Mouse (Mus musculus) adrenal gland, postnatal 14 days (tissue): Measurements from ENCODE around the gene Cdk19. TPM values are rescaled to one million over a fixed set of nuclear protein-coding genes. Genes with fewer than 3 reads are reported as not detected.

ENCODE experiments used
- DNase-seq: peaks from one replicate; pipeline ENCODE4 v3.0.0; 2021; ENCODE audit warnings: mixed read lengths
- total RNA-seq: library from RNA; stranded (reverse); gene quantifications from 2 replicates; pipeline ENCODE4 v1.2.3, GENCODE M21; 2021

Gene Cdk19
- total RNA-seq, 1 experiment from 2014 or later = 10.9 TPM

DNA sequence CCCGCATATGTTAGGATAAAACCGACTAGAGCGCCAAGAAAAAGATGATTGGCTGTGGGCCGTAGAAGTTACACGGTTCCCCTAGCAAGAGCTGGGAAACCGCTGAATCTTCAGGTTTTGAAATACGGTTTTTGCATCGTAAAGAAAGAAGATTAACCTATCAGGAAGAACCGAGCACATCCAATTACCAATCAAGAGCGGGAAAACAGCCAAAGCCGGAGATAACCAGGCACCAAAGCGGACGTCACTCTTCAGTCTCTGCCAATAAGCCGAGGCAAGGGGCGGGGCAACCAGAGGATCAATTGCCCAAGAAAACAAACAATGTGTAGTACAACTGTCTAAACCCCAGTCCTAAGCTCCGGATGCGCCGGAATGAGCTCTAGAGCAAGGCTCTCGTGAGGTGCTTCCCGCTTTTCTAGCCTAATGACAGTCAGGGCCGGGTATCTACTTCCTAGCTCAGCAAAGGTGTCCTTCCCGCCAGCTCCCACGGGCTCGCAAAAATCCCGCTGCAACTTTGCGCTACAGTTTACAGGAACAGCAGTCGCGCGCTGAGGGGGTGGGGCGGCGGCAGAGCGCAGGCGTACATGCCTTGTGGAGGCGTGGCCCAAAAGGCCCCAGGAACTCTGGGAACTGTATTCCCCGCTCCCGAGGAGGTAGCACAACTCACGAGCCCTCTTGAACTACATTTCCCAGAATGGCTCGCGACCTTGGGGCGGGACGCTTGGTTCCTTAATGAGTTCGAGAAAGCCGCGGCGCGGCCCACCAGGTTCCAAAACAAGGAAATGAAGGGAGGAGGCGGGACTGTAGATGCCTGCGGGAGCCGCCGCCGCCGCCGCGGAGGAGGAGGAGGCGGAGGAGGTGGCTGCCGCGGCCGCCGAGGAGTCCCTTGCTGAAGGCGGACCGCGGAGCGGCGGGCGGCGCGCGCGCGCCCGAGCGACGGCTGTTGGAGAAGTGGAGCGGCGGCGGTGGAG lies 9.5 kb downstream of the Cdk19 start:
- peak; percentile 98 for DNase-seq

DNA sequence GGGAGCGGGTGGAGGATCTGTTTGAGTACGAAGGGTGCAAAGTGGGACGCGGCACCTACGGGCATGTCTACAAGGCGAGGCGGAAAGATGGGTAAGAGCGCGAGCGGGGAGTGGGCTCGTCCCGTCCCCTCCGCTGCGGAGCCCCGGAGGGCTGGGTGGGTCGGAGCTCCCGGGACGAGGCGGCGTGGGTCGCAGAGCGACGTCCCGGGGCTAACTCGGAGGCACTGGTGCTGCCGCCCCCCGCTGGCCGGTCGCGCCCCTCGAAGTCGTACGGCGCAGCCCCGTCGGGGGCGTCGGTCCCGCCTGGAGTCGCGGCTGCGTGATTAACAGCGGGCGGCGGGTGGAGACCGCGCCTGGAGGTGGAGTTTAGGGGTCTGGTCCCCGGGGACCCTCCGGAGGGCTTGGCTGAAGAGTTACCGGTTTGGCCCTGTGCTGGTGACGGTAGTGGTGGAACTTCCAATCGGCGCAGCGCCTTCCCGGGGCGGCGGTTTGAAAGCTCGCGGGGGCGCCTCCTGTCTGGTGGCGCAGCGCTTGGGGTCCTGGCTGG lies 10.3 kb downstream of the Cdk19 start:
- peak; percentile 75 for DNase-seq

DNA sequence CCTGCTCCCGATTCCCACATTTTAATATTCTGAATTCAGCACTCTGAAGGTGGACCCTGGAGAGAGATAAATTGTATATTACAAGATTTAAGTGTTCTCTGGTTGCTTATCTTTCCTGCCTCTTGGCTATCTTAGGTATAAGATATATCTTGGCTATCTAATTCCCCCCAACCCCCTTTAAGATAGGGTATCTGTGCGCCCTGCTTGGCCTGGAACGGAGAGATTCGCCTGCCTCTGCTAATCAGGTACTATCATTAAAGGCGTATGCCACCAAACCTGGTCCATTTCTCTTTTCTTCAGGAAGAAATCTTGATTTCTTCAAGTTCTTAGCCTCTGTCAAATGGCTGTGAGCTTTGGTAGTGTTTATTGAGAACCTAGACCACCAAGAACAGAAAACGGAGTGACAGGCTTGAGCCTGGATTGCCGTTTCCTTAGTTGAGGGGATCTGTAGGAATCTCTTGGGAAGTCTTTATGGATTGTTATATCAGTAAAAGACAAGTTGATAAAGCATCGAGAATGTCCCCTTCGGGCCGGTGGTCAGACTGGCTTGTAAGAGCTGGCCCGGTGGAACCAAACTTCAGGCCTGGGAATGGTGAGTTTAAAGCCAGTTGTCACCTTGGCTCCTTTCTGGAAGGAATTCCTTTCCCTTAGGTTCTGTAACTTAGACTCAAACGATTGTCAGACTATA lies 11.0 kb downstream of the Cdk19 start:
- DNase-seq = no peak

DNA sequence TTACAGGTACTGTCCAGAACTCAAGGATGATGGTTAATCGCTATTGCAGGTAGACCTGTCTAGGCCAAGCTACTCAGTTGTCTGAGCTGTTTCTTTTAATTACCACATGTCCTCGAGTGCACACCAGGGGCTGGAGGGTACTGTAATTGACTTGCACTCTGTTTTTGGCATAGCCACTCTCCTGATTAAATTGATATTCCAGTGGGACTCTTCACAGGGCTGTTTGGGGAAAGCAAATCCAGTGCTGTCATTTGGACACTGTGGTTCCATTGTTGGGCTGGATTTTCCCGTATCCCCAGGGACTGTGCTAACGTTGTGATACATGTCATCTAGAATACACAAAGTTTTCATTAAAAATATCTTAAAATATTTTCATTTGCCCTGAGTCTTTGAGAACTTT lies 11.8 kb downstream of the Cdk19 start:
- DNase-seq = no peak

DNA sequence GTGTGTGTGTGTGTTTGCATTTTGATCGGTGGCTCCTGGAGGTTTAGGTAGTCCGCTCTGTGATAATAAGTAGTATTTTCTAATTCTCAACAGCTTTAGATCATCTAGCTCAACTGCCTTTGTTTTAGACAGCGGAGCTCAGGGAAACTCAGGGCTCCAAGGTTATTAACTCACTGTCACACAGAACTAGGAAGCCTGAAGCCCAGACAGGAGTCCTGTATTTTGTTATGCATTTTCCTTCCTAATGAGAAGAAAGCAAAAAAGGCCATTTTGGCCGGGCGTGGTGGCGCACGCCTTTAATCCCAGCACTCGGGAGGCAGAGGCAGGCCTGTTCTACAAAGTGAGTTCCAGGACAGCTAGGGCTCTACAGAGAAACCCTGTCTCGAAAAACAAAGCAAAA lies 14.7 kb downstream of the Cdk19 start:
- DNase-seq = no peak

DNA sequence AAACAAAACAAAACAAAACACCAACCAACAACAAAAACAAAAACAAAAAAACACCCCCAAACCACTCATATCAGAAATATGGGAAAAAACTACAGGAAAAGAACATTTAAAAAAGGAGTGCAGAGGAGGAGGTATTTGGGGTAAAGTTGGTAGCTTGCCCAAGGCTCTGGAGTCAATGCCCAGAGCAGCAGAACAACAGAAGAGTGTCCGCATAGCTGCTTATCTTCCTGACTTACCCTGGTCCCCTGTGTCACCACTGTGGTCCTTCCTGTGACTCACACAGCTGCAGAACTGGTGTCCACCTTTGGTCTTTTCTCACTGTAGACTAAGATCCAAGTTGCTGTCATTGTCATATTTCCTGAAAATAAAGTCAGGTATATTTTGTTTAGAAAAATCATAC lies 15.2 kb downstream of the Cdk19 start:
- peak; percentile 50 for DNase-seq

DNA sequence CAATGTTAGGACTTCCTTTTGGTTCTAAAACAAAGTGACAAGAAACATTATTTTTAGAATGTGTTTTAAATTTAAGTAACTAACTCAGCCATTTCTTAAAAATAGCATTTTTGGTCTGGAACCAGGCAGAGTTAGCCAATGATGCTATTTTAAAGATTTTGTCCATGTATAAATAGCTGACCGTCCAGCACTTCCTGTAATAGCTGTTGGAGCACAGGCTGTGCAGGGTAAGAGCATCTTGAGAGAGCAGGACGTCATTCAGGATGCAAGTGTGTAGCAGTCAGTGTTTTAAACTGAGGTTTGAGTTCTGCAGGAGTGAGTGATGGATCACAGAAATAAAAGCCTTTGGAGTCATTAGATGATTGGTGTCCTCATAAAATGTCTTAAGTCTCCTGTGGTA lies 18.8 kb downstream of the Cdk19 start:
- DNase-seq = no peak

DNA sequence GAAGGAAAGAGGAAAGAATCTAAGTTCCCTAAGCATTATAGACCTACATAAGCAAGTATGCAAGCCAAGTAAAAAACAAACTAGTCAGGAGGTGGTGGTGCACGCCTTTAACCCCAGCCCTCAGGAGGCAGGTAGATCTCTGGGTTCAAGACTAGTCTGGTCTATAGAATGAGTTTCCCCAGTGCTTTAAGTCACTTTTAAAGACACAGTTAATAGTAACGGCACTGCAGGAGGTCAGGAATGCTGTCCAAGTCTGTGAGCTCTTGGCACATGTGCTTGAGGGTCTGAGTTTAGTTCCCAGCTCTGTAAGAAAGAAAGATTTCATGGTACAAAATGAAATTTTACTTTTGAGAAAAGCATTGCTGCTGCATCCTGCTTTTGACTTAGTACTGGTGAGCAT lies 19.8 kb downstream of the Cdk19 start:
- DNase-seq = no peak

DNA sequence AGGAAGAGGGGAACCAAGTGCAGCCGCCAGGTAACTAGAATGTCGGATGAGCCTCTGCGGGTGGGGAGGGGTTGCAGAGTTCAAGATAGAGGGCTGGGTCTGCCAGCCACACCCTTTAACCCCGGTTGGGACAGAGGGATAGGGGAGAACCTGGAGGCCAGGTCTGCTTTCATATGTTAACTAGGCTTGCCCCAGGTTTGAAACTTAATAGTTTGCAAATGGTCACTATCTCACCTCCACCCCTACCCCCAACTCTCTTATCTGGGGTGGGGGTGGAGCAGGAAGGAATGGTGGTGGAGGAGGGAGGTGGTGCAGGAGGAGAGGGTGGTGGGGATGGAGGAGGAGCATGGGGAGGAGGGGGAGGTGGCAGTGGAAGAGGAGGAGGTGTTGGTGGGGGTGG lies 23.6 kb downstream of the Cdk19 start:
- no peak for DNase-seq

DNA sequence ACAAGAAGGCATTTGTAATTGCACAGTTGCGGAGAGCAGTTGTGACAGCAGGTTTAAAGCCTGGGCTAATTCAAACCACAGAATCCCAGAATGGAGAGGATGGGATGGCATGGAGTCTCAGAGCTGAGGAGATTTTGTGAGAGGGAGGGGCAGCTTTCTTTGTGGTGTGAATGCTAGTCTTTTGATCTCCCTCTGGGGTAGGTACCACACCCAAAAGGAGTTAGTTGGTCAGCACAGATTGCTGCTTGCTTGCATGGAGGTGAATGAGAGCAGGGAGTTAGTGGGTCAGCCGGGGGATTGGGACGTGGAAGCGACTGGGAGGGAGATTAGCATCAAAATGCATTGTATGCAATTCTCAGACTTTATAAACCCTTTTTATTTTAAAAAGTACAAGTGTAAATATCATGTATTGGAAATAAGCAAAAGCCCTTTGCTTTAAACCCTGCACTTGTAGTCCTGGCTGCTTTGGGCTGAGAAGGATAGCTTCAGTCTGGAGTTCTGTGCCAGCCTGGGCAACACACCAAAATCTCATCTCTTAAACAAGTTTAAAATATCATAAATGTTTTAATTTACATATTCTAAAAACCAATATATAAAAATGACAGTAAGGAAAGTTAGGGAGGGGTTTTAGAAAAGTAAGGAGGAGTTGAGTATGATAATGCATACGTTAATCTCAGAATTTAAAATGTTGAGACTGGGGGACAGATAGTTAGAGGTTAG lies 25.4 kb downstream of the Cdk19 start:
- no peak for DNase-seq

DNA sequence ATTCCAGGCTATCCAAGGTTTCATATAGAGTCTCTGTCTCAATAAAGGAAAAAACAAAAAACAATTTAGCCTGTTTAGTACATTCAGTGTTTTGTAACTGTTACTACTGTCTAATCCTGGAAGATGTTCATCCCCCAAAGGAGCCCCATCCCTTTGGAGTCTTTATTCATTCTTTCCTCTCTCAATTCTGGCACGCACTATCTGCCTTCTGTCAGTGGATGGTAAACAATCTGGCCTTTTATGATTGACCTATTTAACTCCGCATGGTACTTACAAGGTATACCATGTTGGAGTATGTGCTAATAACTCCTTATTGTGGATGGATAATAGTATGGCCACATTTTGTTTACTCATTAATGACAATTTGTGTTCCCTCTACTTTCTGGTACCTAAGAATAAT lies 26.6 kb downstream of the Cdk19 start:
- no peak for DNase-seq

DNA sequence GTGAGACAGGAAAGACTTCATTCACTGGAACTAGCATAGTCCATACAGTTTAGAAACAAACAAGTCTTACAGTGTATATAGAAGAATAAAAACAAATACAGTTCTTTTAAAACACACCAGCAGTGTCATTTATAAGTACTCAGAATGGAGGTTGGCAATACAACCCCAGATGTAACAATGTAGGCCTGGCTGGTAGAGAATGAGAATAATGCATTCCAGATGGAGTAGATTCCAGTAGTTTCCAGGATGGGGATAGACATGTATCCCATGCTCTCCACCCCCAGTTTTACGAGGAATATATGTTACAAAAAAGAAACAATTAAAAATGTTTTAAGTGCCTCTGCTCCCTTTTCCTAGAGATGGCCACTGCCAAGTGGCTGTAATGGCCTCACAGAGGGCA lies 29.2 kb downstream of the Cdk19 start:
- DNase-seq = no peak

DNA sequence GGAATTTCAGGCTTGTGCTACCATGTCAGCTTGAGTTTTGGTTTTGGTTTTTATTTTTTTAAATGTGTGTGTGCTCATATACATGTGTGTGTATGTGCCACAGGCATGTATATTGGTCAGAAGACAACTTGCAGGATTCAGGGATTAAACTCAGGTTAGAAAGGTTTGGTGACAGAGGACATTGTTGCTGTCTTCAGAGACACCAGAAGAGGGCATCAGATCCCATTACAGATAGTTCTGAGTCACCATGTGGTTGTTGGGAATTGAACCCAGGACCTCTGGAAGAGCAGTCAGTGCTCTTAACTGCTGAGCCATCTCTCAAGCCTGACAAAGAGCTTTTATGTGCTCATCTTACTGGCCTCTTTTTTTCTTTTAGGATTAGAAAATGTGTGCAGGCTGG lies 30.8 kb downstream of the Cdk19 start:
- no peak for DNase-seq

DNA sequence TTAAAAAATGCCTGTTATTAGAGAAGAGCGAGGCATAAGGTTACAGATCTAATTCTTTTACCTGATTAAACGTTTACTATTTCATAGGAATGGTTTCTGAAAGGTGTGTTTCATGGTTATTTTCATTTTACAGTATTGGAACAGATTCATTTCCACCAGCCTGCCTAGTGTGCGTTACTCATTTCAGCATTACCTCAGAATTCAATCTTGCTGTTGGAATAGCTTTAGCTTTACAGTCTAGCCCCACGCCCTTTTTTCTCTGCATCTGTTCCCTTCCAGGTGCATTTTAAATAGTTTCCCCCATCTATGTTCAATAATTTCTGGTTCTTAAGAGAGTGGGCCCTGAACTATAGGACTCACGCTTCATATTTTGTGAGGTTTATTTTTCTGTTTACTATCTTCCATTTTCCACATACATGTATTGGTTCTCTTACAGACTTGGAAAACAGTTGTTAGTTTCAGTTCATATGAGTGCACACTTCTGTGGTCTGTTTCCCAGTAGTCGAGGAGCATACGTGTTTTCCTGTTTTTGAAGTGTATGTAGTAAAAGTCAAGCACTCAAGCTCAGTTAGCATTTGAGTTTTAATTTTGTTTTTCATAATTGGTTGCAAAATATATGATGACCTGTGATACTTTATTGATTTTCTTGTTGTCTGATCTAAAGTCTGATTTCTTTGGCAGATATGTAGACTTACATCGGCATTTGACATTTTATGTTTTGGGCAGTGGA lies 32.0 kb downstream of the Cdk19 start:
- DNase-seq = no peak

DNA sequence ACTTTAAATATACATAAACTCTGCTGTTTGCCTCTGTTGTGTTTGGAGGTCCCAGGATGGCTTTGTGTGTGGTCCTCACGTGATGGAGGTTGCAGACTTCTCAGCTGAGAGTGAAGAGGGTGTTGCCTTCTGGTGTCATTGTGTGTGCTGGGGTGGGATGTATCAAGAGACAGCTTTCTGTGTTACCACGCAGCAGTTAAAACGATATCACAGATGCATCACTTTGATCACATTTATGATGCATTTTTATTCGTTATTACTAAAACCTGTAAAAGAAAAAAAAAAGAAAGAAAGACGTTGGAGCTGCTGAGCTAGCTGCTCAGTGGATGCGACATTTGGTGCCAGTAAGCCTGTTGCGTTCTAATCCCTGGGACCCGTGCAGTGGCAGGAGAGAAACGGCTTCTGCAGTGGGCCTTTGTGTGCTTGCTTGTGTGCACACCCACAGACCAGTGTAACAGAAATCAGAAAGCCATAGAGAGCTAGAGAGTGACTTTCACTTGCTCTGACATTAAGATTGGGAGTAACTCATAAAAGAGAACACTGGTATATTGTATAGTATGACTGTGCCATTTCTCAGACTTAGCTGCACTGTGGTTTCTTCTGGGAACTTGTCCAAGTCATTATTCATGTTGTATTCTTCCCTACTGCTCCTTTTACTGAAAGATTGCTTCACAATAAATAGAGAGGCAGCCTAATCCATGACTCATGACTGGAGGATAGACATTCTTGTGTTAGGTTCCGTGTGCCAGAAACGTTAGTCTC lies 32.7 kb downstream of the Cdk19 start:
- DNase-seq = no peak

DNA sequence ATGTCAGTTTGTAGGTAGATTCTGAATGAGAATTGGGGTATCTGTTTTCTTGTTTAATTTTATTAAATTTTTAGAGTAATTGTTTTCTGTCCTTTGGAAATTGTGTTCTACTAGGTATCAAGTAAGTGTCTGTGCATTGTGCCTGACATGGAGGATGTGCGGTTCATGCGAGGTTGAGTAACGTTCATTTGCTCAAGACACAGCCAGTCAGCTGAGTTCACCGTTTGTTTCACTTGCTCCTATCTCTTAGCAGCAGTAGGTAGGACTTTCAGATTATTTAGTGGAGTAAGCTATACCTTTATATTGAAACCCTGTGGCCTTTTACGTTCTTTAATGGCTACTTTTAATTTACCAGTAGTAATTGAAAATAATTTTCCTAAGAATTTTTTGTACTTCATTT lies 34.4 kb downstream of the Cdk19 start:
- DNase-seq = no peak

DNA sequence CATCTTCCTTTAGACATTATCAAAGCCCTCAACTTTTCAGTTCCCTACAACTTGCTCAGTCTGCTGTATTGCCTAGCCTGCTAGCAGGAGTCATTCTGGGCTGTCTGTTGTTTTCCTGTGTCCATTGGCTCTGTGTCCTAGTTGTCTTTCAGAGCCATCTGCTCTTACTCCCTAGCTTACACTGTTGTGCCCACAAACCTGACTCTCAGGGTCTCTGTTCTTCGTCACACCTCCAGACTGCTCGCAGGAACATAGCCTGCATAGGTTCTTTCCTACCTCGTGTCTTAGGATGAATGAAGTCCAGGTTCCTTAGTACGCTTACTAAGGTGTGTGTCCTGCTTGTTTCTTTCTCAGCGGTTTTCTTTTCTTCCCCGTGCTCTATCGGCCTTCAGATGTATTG lies 35.5 kb downstream of the Cdk19 start:
- no peak for DNase-seq

DNA sequence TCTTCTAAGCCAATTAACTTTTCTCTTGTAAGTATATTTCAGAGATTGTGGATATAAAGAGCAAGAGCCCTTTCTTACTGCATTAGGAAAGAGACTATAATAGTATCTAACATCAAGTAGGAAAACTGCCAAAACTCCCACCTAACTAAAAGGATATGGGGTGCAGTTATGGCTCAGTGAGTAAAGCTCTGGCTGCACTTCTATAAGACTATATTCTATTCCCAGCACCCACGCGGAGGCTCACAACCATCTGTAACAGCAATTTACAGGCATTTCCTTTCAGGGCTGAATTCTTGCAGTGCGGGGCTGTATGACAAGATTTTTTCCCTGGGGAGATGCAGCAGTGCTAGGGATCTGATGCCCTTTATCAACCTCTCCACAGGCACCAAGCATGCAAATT lies 36.9 kb downstream of the Cdk19 start:
- DNase-seq = no peak

DNA sequence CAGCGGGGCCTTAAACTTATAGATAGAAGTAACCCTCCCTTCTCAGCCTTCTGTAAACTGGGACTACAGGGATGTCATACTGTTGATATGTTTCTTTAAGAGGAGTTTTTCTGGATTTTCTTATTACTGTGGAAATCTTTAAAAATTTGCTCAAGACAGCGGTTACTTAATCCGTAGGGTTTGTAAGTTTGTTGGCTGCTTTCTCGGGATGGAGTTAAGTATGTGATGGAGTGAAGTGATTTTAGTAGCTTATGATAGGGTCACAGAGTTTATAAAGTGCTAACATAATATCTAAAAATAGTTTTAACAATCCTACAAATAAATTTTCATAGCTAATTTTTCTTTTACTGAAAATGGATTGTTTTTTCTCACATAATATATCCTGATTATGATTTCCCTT lies 38.9 kb downstream of the Cdk19 start:
- DNase-seq = no peak

DNA sequence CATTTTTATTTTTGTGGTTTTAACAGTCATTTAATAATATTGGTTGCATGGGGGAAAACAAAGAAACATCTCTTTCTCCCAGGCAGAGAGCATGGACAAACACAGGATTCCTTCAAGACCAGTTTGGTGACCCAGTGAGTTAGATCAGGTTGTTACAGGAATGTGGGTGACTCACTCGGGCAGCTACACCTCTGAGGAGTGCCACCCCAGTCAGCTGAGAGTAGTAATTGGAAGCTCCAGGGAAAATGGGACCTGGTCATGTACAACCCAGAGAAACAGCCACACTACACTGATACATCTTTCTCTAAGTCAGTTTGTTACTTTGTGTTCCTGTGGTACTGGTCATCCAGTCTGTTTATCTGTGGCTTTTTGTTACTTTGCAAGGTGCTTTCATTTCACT lies 40.3 kb downstream of the Cdk19 start:
- DNase-seq = no peak

DNA sequence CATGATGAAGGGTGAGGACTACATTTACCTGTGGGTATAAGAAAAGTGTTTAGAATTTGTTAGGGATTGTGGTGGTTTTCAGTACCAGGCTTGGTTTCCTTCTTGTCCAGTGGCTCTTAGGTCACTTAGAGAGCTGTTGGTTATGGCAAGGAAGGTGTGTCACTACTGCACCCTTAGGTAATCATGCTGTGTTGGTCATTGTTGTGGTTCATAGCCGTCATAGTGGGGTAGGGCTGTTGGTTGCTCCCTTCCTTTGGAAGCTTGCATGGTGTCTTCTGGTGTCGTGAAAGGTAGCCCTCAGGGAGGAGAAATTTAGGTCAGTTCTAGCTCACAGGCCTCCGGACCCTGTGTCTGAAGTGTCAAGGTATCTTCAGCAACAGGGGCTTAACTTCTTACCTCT lies 46.0 kb downstream of the Cdk19 start:
- no peak for DNase-seq
